Mouse (Mus musculus) splenic B cell, adult 2 months (primary cell): ENCODE measurements around the gene Vsx1.

Experiments
- DNase-seq: peaks from one replicate; pipeline ENCODE4 v3.0.0-alpha.2; 2011; ENCODE audit warnings: low read depth, low spot score
- H3K27me3 ChIP-seq: 2 replicates; pipeline ENCODE4 v1.6.1; 2012; ENCODE audit warnings: mild to moderate bottlenecking, low read length, moderate library complexity, mixed read lengths; ENCODE audit not compliant: control insufficient read depth, poor library complexity, insufficient read depth, severe bottlenecking
- H3K36me3 ChIP-seq: 2 replicates; pipeline ENCODE4 v1.6.1; 2012; ENCODE audit warnings: mild to moderate bottlenecking, low read length, moderate library complexity, mixed read lengths; ENCODE audit not compliant: control insufficient read depth, poor library complexity, insufficient read depth, severe bottlenecking

Gene Vsx1

GRCm38 (mm10) chr2:150689223-150689800, at the start of gene Vsx1:
Vsx1 (minus strand) TSS chr2:150689360.
- DNase-seq: no peak
- Histone ChIP-seq H3K36me3 (no peaks in the 10 kb centered on the region), H3K27me3 (no peaks in the 10 kb centered on the region)

- H3K27me3 ChIP-seq: no peaks in the 10 kb centered on the region
- no peak for DNase-seq
Measured at GRCm38 (mm10) chr2:150737881-150738280, 48.7 kb upstream of the Vsx1 start.

GRCm38 (mm10) chr2:150735756-150736576, 46.8 kb upstream of the Vsx1 start:
- H3K36me3 ChIP-seq: no peaks in the 10 kb centered on the region
- no peaks in the 10 kb centered on the region for H3K27me3 ChIP-seq
- no peak for DNase-seq

More at GRCm38 (mm10) chr2:150737881-150738280, 48.7 kb upstream of the Vsx1 start:
- H3K36me3 ChIP-seq: no peaks in the 10 kb centered on the region

- Histone ChIP-seq H3K36me3 (no peaks in the 10 kb centered on the region), H3K27me3 (no peaks in the 10 kb centered on the region; the same call in 1 of the 2 replicates)
- no peak for DNase-seq
Measured at GRCm38 (mm10) chr2:150712167-150712674, 23.1 kb upstream of the Vsx1 start.

- H3K36me3 ChIP-seq: no peaks in the 10 kb centered on the region
- DNase-seq: no peak
Measured at GRCm38 (mm10) chr2:150691481-150692170, 2.5 kb upstream of the Vsx1 start.

GRCm38 (mm10) chr2:150690216-150690615, 1.1 kb upstream of the Vsx1 start:
- no peak for DNase-seq

More at GRCm38 (mm10) chr2:150691481-150692170, 2.5 kb upstream of the Vsx1 start:
- H3K27me3 ChIP-seq: no peaks in the 10 kb centered on the region

GRCm38 (mm10) chr2:150688541-150689186, 496 bp downstream of the Vsx1 start:
- H3K36me3 ChIP-seq: no peaks in the 10 kb centered on the region
- DNase-seq: no peak
- H3K27me3 ChIP-seq: no peaks in the 10 kb centered on the region

More at GRCm38 (mm10) chr2:150690216-150690615, 1.1 kb upstream of the Vsx1 start:
- H3K36me3 ChIP-seq: no peaks in the 10 kb centered on the region
- H3K27me3 ChIP-seq: no peaks in the 10 kb centered on the region

- Histone ChIP-seq H3K27me3 (no peaks in the 10 kb centered on the region), H3K36me3 (no peaks in the 10 kb centered on the region)
- no peak for DNase-seq
Measured at GRCm38 (mm10) chr2:150687871-150688540, 1.2 kb downstream of the Vsx1 start.

- H3K27me3 ChIP-seq: no peaks in the 10 kb centered on the region
- no peak for DNase-seq
- no peaks in the 10 kb centered on the region for H3K36me3 ChIP-seq
Measured at GRCm38 (mm10) chr2:150685389-150685788, 3.8 kb downstream of the Vsx1 start.

- Histone ChIP-seq H3K36me3 (no peaks in the 10 kb centered on the region), H3K27me3 (no peaks in the 10 kb centered on the region)
- DNase-seq: no peak
Measured at GRCm38 (mm10) chr2:150684451-150684850, 4.7 kb downstream of the Vsx1 start.

- Histone ChIP-seq H3K27me3 (no peaks in the 10 kb centered on the region), H3K36me3 (no peaks in the 10 kb centered on the region)
- no peak for DNase-seq
Measured at GRCm38 (mm10) chr2:150681581-150681980, 7.6 kb downstream of the Vsx1 start.

GRCm38 (mm10) chr2:150678392-150678791, 10.8 kb downstream of the Vsx1 start:
- H3K27me3 ChIP-seq: no peaks in the 10 kb centered on the region

GRCm38 (mm10) chr2:150675525-150675924, 13.6 kb downstream of the Vsx1 start:
- H3K27me3 ChIP-seq: no peaks in the 10 kb centered on the region
- peak; percentile 47 for DNase-seq
- H3K36me3 ChIP-seq: no peaks in the 10 kb centered on the region

More at GRCm38 (mm10) chr2:150678392-150678791, 10.8 kb downstream of the Vsx1 start:
- no peaks in the 10 kb centered on the region for H3K36me3 ChIP-seq
- peak; percentile 86 for DNase-seq

- no peaks in the 10 kb centered on the region for H3K36me3 ChIP-seq
Measured at GRCm38 (mm10) chr2:150674900-150675299, 14.3 kb downstream of the Vsx1 start.

More at GRCm38 (mm10) chr2:150674900-150675299, 14.3 kb downstream of the Vsx1 start:
- DNase-seq: peak; percentile 91
- no peaks in the 10 kb centered on the region for H3K27me3 ChIP-seq
